In the genomic region with DNA sequence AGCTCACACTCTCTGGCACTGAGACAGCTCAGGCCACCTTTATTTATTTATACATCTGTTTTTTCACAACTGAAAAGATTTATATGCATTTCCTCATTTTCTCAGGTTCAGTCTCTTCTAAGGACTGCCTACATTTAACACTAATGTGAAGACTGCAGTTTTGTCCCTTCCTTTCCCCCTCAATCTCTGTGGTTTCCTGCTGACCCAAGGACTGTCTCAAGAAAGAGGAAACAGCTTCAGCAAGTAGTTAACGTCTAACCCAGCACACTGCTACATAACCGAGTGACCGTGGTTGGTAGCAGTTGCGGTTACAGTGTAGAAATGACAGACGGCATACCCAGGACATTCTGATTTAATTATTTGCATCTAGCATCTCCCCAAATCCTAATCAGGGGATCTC, we compare ENCODE assay signal across 28 mouse cellular contexts. TPM values are rescaled to one million over a fixed set of nuclear protein-coding genes. Genes with fewer than 3 reads are reported as not detected.
DNase-seq lines count a peak whose midpoint lies in the region; ATAC-seq and TF ChIP-seq lines count a peak whose summit lies in the region.
"Had no signal": no experiment of that assay in that cellular context is flagged by ENCODE, and none has a peak within 500 bp of the region (broad histone marks: within the 10 kb centered on the region; RNA-seq: fewer than 3 reads in every experiment).

No protein-coding gene starts in this region.

- no peaks in the 10 kb centered on the region for H3K4me1 ChIP-seq in lung, postnatal 0 days (ENCODE audit: insufficient read depth, low read depth, low read length)
- H3K4me1 ChIP-seq in bone marrow macrophage, adult 2 months (ENCODE audit: control insufficient read depth, insufficient read depth, low read length), result peaks cover 13% of the 10 kb centered on the region
- H3K4me1 ChIP-seq: forebrain, embryonic 13.5 days; hindbrain, embryonic 12.5 days; midbrain, embryonic 13.5 days had no signal

- no peaks in the 10 kb centered on the region for H3K27me3 ChIP-seq in lung, postnatal 0 days (replicated peaks; ENCODE audit: insufficient read depth, low read length)
- H3K27me3 ChIP-seq: embryonic facial prominence, embryonic 12.5 days; forebrain, embryonic 13.5 days; hindbrain, embryonic 12.5 days; limb, embryonic 13.5 days; midbrain, embryonic 13.5 days had no signal

- no peak for TF ChIP-seq POLR2A in bone marrow macrophage, adult 2 months (IDR thresholded peaks at IDR 0.05; ENCODE audit: borderline replicate concordance, low read depth, low read length)

- no peaks in the 10 kb centered on the region for H3K79me2 ChIP-seq in macrophage (ENCODE audit: inconsistent target)

- H3K9me3 ChIP-seq in lung, postnatal 0 days (ENCODE audit: low read length), result no peaks in the 10 kb centered on the region
- H3K9me3 ChIP-seq: embryonic facial prominence, embryonic 12.5 days; forebrain, embryonic 13.5 days; heart, embryonic 10.5 days; hindbrain, embryonic 12.5 days; limb, embryonic 13.5 days; midbrain, embryonic 13.5 days had no signal

- ATAC-seq in lung, postnatal 0 days, result no peak
- ATAC-seq: forebrain, embryonic 13.5 days; inflammation-experienced regulatory T-cells, adult 6 months; midbrain, embryonic 13.5 days had no signal

- no peak overlapping the region for H3K4me3 ChIP-seq in lung, postnatal 0 days (ENCODE audit: low read depth, low read length)
- no peak overlapping the region for H3K4me3 ChIP-seq in bone marrow macrophage, adult 2 months (ENCODE audit: insufficient read depth, low read length)
- no peak overlapping the region for H3K4me3 ChIP-seq in macrophage (ENCODE audit: inconsistent target)
- H3K4me3 ChIP-seq: embryonic facial prominence, embryonic 12.5 days; erythroblast, embryonic 14.5 days; forebrain, embryonic 13.5 days; heart, embryonic 10.5 days; hindbrain, embryonic 12.5 days; limb, embryonic 13.5 days; midbrain, embryonic 13.5 days had no signal

- H3K4me2 ChIP-seq in lung, postnatal 0 days (replicated peaks; ENCODE audit: low read depth, low read length), result no peak overlapping the region
- H3K4me2 ChIP-seq: embryonic facial prominence, embryonic 12.5 days; forebrain, embryonic 13.5 days; hindbrain, embryonic 12.5 days; limb, embryonic 13.5 days; midbrain, embryonic 13.5 days had no signal

- WGBS in lung, postnatal 0 days, result 66% methylated on average over 5 of the region's 5 CpGs
- under 1% methylated on average over 5 of the region's 5 CpGs for WGBS in macrophage (ENCODE audit: missing documents)

- TF ChIP-seq EP300 in lung, postnatal 0 days (IDR thresholded peaks at IDR 0.05), result no peak

- H3K9ac ChIP-seq in lung, postnatal 0 days (replicated peaks; ENCODE audit: low read depth), result no peak overlapping the region
- H3K9ac ChIP-seq: embryonic facial prominence, embryonic 12.5 days; forebrain, embryonic 13.5 days; hindbrain, embryonic 12.5 days; limb, embryonic 13.5 days; liver, embryonic 14.5 days; midbrain, embryonic 13.5 days had no signal

- H3K27ac ChIP-seq in lung, postnatal 0 days (ENCODE audit: low read length), result no peak overlapping the region
- 0 out of 2 replicates have a peak overlapping the region, but pooled peaks have one; percentile 14 for H3K27ac ChIP-seq in bone marrow macrophage, adult 2 months (ENCODE audit: insufficient read depth, low read depth, low read length)
- H3K27ac ChIP-seq in macrophage, result peak overlapping the region; percentile 5; the same call in 1 of the 2 replicates
- H3K27ac ChIP-seq: embryonic facial prominence, embryonic 12.5 days; forebrain, embryonic 13.5 days; heart, embryonic 10.5 days; hindbrain, embryonic 12.5 days; limb, embryonic 13.5 days; liver, embryonic 14.5 days; midbrain, embryonic 13.5 days had no signal

- TF ChIP-seq CTCF in lung, postnatal 0 days (IDR thresholded peaks at IDR 0.05), result no peak
- TF ChIP-seq CTCF in bone marrow macrophage, adult 2 months (IDR thresholded peaks at IDR 0.05; ENCODE audit: low read depth, low read length), result no peak

- H3K36me3 ChIP-seq in lung, postnatal 0 days (ENCODE audit: insufficient read depth, low read length), result no peaks in the 10 kb centered on the region
- no peaks in the 10 kb centered on the region for H3K36me3 ChIP-seq in macrophage (ENCODE audit: inconsistent target)
- H3K36me3 ChIP-seq: embryonic facial prominence, embryonic 12.5 days; heart, embryonic 10.5 days; hindbrain, embryonic 12.5 days; limb, embryonic 13.5 days; midbrain, embryonic 13.5 days had no signal

- peak; percentile 16 for DNase-seq in lung, postnatal 0 days (ENCODE audit: low spot score)
- no peak for DNase-seq in lung, adult 18-20 months
- DNase-seq in skeletal muscle tissue, adult 2 months (ENCODE audit: low read depth, low spot score), result peak; percentile 3
- no peak for DNase-seq in thymus, postnatal 10 days (ENCODE audit: low spot score in 2 of 2)
- DNase-seq in Muller cell, postnatal 12 days (ENCODE audit: inconsistent ontology term), result no peak
- DNase-seq: cerebellum, adult 8-10 months; gastrocnemius, postnatal 10 days; heart, postnatal 10 days; kidney, adult 9 months; kidney, postnatal 4 days; lung, postnatal 4 days; retina, postnatal 1 day; thymus, postnatal 25 days had no signal

RNA-seq across cellular contexts. Expression of a gene that starts 7.4 kb away (rescaled TPM):
- polyA plus RNA-seq in lung, postnatal 0 days (2015; fragmentation: Nextera tagmentation; extraction: Ambion mirVana), result 1.4 and 3.4 TPM in 2 replicates
- not detected in 2 replicates for polyA plus RNA-seq in bone marrow macrophage, adult 2 months (2012; ENCODE audit: insufficient read depth, insufficient read length, missing spikeins)
- not detected for total RNA-seq in macrophage (2018; cell fraction: chromatin; rRNA removed)
- not detected for total RNA-seq in macrophage (2018; cell fraction: cytosol; rRNA removed)
- not detected for total RNA-seq in macrophage (2018; cell fraction: nucleus; rRNA removed)
- polyA plus RNA-seq in macrophage (2018), result not detected in 3 replicates
- total RNA-seq: heart, postnatal 10 days; layer of hippocampus, postnatal 10 days; left cerebral cortex, postnatal 14 days; MEL had no signal
- polyA plus RNA-seq: cortical plate, adult 2 months; embryonic facial prominence, embryonic 12.5 days; erythroblast, embryonic 14.5 days; forebrain, embryonic 13.5 days; hindbrain, embryonic 12.5 days; inflammation-experienced regulatory T-cells, adult 6 months; limb, embryonic 13.5 days; midbrain, embryonic 13.5 days had no signal

RNA-seq across cellular contexts. Expression of a gene that starts 29.7 kb away (rescaled TPM):
- polyA plus RNA-seq in lung, postnatal 0 days (2015; fragmentation: Nextera tagmentation; extraction: Ambion mirVana), result not detected in 2 replicates
- not detected in 2 replicates for polyA plus RNA-seq in bone marrow macrophage, adult 2 months (2012; ENCODE audit: insufficient read depth, insufficient read length, missing spikeins)
- total RNA-seq in macrophage (2018; cell fraction: chromatin; rRNA removed), result under 1 TPM in 4 of 26 experiments, not detected in 22; 0.62 to 0.77 (median 0.68) TPM
- under 1 TPM in 4 of 26 experiments, not detected in 22; 0.05 to 0.21 (median 0.10) TPM for total RNA-seq in macrophage (2018; cell fraction: cytosol; rRNA removed)
- under 1 TPM in 4 of 26 experiments, not detected in 22; 0.40 to 0.61 (median 0.52) TPM for total RNA-seq in macrophage (2018; cell fraction: nucleus; rRNA removed)
- not detected in 3 replicates for polyA plus RNA-seq in macrophage (2018)
- total RNA-seq: gastrocnemius, postnatal 10 days; heart, postnatal 10 days; layer of hippocampus, postnatal 10 days; left cerebral cortex, postnatal 14 days; MEL had no signal
- polyA plus RNA-seq: erythroblast, embryonic 14.5 days; heart, embryonic 10.5 days; hindbrain, embryonic 12.5 days; inflammation-experienced regulatory T-cells, adult 6 months; limb, embryonic 13.5 days had no signal

RNA-seq across cellular contexts. Expression of a gene that starts 35.9 kb away (rescaled TPM):
- polyA plus RNA-seq in lung, postnatal 0 days (2015; fragmentation: Nextera tagmentation; extraction: Ambion mirVana), result 0.33 and 0.64 TPM in 2 replicates
- not detected in 2 replicates for polyA plus RNA-seq in bone marrow macrophage, adult 2 months (2012; ENCODE audit: insufficient read depth, insufficient read length, missing spikeins)
- 10 to 100 TPM in 9 of 26 experiments, 1 to 10 TPM in 13, not detected in 4; 1.6 to 48.0 (median 6.9) TPM for total RNA-seq in macrophage (2018; cell fraction: chromatin; rRNA removed)
- total RNA-seq in macrophage (2018; cell fraction: cytosol; rRNA removed), result 10 to 100 TPM in 19 of 26 experiments, 1 to 10 TPM in 7; 3.7 to 40.5 (median 16.0) TPM
- 10 to 100 TPM in 7 of 26 experiments, 1 to 10 TPM in 19; 1.6 to 84.4 (median 6.7) TPM for total RNA-seq in macrophage (2018; cell fraction: nucleus; rRNA removed)
- 0.43 TPM in 1 of 3 replicates, not detected in the others for polyA plus RNA-seq in macrophage (2018)

RNA-seq across cellular contexts. Expression of a gene that starts 37.2 kb away (rescaled TPM):
- polyA plus RNA-seq in lung, postnatal 0 days (2015; fragmentation: Nextera tagmentation; extraction: Ambion mirVana), result 1.4 and 1.7 TPM in 2 replicates
- polyA plus RNA-seq in bone marrow macrophage, adult 2 months (2012; ENCODE audit: insufficient read depth, insufficient read length, missing spikeins), result not detected in 2 replicates
- 10 to 100 TPM in 5 of 26 experiments, 1 to 10 TPM in 12, not detected in 9; 3.3 to 49.0 (median 5.9) TPM for total RNA-seq in macrophage (2018; cell fraction: chromatin; rRNA removed)
- total RNA-seq in macrophage (2018; cell fraction: cytosol; rRNA removed), result 10 to 100 TPM in 17 of 26 experiments, 1 to 10 TPM in 9; 3.3 to 36.0 (median 11.7) TPM
- total RNA-seq in macrophage (2018; cell fraction: nucleus; rRNA removed), result 10 to 100 TPM in 7 of 26 experiments, 1 to 10 TPM in 15, not detected in 4; 2.1 to 57.8 (median 5.7) TPM
- polyA plus RNA-seq in macrophage (2018), result not detected in 3 replicates

RNA-seq across cellular contexts. Expression of a gene that starts 38.4 kb away (rescaled TPM):
- 0.26 and 0.38 TPM in 2 replicates for polyA plus RNA-seq in lung, postnatal 0 days (2015; fragmentation: Nextera tagmentation; extraction: Ambion mirVana)
- not detected in 2 replicates for polyA plus RNA-seq in bone marrow macrophage, adult 2 months (2012; ENCODE audit: insufficient read depth, insufficient read length, missing spikeins)
- 10 to 100 TPM in 1 of 26 experiments, 1 to 10 TPM in 13, not detected in 12; 1.7 to 19.1 (median 4.2) TPM for total RNA-seq in macrophage (2018; cell fraction: chromatin; rRNA removed)
- 10 to 100 TPM in 19 of 26 experiments, 1 to 10 TPM in 7; 5.3 to 39.2 (median 14.2) TPM for total RNA-seq in macrophage (2018; cell fraction: cytosol; rRNA removed)
- total RNA-seq in macrophage (2018; cell fraction: nucleus; rRNA removed), result 10 to 100 TPM in 3 of 26 experiments, 1 to 10 TPM in 17, not detected in 6; 1.7 to 19.3 (median 5.2) TPM
- not detected in 3 replicates for polyA plus RNA-seq in macrophage (2018)

Comparison
In these comparisons a context has a peak if more than half of its experiments do, and no peak if none do; other contexts are left out.
1. DNase-seq: peak in lung, postnatal 0 days (single experiment) and skeletal muscle tissue, adult 2 months (single experiment); none in lung, adult 18-20 months (0 of 2), thymus, postnatal 10 days (0 of 2) and Muller cell, postnatal 12 days (single experiment).